Mouse (Mus musculus) duodenum, adult 2 months (tissue): ENCODE measurements around the gene 4933414I15Rik. TPM values are rescaled to one million over a fixed set of nuclear protein-coding genes. Genes with fewer than 3 reads are reported as not detected.

Experiments
- polyA plus RNA-seq: library from polyadenylated mRNA; depleted of rRNA; stranded (reverse); fragments of >200 nt; gene quantifications from 2 replicates; pipeline ENCODE4 v1.2.3, GENCODE M21; 2012; ENCODE audit warnings: low replicate concordance; rRNA removed

The 4933414I15Rik gene
- not detected in 2 replicates for polyA plus RNA-seq

DNA sequence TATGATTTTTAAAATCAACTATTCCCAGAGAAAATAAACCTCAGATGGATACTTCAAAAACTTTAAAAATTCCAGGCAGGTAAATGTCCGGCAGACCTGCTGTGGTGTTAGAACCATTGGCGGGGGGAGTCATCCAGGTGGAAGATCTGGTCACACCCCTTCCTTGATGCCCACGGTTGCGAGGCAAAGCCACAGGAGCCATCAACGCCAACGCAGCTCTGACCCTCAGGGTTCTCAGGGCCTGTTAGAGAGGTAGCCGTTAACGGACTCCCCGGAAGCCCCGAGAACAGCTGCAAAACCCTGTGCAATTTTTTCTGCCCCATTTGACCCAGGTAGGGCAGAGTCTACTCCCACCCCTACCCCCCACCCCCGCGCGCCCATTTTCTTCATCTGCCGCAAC lies at the start of gene 4933414I15Rik:
Gene 4933414I15Rik, minus strand, starts transcription at position 260 of the 400 bp plus-strand sequence.

DNA sequence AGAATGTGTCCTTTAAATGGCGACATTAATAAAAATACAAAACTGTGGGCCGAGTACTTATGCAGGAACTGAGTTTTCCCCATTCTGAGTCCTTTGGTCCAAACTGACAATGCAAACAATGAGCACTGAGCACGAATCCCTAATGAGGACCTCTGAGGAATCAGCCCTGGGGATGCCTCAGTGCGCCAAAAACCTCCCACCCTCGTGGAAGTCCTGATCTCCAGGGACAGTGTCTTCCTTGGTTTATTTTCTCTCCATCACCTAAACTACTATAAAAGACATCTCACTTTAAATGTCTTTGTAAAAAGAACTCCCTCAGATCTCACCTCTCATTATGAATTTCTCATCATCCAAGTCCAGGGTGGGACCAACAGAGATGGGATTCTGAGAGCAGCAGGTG lies 38.1 kb upstream of the 4933414I15Rik start, which contains the start of gene Olfr1377:
Gene Olfr1377, plus strand, starts transcription at position 301 of the 400 bp plus-strand sequence.

DNA sequence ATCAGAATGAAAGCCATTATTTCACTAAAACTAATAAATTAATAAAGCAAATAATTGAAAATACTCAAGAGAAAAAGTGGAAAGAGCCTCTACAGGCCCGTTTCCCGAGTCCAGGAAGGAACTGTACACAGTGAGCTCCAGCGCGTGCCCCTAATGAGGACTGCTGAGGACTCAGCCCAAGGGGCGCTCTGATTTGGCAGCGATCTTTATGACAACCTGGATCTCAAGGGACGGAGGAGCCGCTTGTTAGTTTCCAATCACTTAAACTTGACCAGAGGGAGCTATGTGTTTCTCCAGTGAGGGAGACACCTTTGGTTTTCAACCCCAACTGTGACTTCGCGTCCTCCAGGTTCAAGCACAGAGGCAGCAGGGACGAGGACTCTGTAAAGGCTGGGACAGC lies 22.7 kb upstream of the 4933414I15Rik start, which contains the start of gene Olfr1378:
Gene Olfr1378, plus strand, starts transcription at position 301 of the 400 bp plus-strand sequence.

DNA sequence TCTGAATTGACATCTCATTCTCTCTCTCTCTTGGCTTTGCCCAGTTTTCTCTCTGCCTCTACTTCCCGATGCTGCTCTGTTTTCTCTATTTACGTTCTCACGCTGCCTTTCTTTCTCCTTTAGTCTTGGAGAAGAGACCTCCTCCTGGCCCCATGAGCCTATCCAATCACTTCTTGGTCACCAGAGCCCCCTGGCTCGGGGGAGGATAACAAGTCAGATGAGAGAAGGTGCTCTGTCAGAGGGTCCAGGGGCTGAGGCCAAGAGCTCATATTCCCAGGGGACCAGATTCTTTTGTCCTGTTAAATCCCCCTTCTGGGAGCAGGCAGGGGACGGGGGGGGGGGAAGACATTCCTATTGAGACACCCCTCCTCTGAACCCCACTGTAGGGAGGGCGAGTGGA lies 10.1 kb upstream of the 4933414I15Rik start, which contains the start of gene Prop1:
Gene Prop1, minus strand, starts transcription at position 101 of the 400 bp plus-strand sequence.

DNA sequence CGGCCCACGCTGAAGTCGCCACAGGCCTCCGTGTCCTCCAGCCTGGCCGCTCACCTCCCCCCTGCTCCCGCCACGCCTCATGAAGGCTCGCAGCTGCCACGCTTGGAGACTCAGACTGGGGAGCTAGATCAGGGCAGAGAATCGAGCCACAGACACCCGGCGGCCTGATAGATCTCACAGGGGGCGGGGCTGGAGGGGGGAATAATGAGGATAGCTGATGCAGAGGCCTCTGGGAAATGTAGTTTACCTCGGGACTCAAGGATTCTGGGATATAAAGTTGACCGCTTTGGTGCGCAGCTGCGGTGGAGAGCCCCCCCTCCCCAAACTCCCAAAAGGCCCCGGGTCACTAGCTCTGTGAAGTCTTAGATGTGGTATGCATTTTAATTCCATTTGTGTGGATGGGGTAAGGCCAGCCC lies 12.1 kb downstream of the 4933414I15Rik start, which contains the start of gene Zfp354b:
Gene Zfp354b, minus strand, starts transcription at position 183 of the 416 bp plus-strand sequence.

DNA sequence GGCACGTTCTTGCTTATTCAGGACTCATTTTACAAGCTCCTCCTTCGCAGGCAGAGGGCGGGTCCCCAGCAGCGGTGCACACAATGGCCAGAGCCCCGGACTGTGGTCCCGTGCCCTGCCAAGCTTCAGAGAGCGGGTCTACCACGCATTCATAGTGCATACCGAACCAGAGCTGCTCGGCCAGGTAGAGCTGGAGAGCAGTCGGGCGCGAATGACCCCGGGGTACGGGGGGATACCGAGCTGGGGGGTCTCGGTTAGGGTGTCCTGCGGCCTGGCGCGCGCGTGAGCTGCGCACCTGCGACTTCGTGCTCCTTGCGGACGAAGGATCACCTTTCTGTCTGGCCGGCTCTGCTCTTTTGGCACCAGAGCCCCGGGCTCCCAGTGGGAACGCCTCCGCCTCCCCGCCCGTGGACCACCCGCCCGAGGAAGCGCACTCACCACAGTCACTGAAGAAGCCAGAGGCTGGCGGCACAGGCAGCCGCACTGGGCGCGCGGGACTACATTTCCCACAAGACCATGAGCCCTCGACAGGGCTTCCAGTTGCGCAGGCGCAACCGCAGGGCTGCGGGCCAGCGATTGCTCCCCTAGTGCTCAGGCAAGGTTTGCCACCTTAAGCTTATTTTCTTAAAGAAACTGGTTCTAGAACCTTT lies 27.8 kb downstream of the 4933414I15Rik start, which contains the start of gene Zfp2:
Gene Zfp2, minus strand, starts transcription at position 495 of the 650 bp plus-strand sequence.

Other genes starting within 250 kb of the 4933414I15Rik start
- 0.06 TPM in 2 replicates for gene Zfp354c, start 116.0 kb downstream of the 4933414I15Rik start, polyA plus RNA-seq
- gene Zfp879, start 102.2 kb downstream of the 4933414I15Rik start, polyA plus RNA-seq = 0.04 TPM in 1 of 2 replicates, not detected in the other
- not detected in 2 replicates for gene Grm6, start 93.1 kb downstream of the 4933414I15Rik start, polyA plus RNA-seq
- gene Zfp454, start 56.1 kb downstream of the 4933414I15Rik start, polyA plus RNA-seq = 0.21 TPM in 1 of 2 replicates, not detected in the other
- 0.12 and 0.19 TPM in 2 replicates for gene Zfp2, start 27.6 kb downstream of the 4933414I15Rik start, polyA plus RNA-seq
- gene Zfp354b, start 12.1 kb downstream of the 4933414I15Rik start, polyA plus RNA-seq = not detected in 2 replicates
- 0.15 TPM in 1 of 2 replicates, not detected in the other for gene Prop1, start 10.0 kb upstream of the 4933414I15Rik start, polyA plus RNA-seq
- gene Olfr1378, start 22.8 kb upstream of the 4933414I15Rik start, polyA plus RNA-seq = not detected in 2 replicates
- not detected in 2 replicates for gene Olfr1377, start 38.2 kb upstream of the 4933414I15Rik start, polyA plus RNA-seq
- gene Olfr51, start 59.8 kb upstream of the 4933414I15Rik start, polyA plus RNA-seq = not detected in 2 replicates
- gene Olfr54, start 70.5 kb upstream of the 4933414I15Rik start, polyA plus RNA-seq = not detected in 2 replicates
- not detected in 2 replicates for gene Olfr1375, start 104.3 kb upstream of the 4933414I15Rik start, polyA plus RNA-seq
- gene Zfp354a, start 115.5 kb upstream of the 4933414I15Rik start, polyA plus RNA-seq = 0.14 and 0.16 TPM in 2 replicates